ENCODE assay signal across 18 mouse cellular contexts in genomic region chr5:38698046-38698445, GRCm38 (mm10).
"Had no signal": no experiment of that assay in that cellular context is flagged by ENCODE, and none has a peak within 500 bp of the region (broad histone marks: within the 10 kb centered on the region; RNA-seq: fewer than 3 reads in every experiment).

No protein-coding gene starts in this region.

- H3K4me2 ChIP-seq: liver, embryonic 13.5 days; lung, embryonic 14.5 days; midbrain, embryonic 12.5 days; midbrain, embryonic 15.5 days; neural tube, embryonic 13.5 days had no signal

- H3K9ac ChIP-seq: liver, embryonic 13.5 days; lung, embryonic 14.5 days; midbrain, embryonic 12.5 days; midbrain, embryonic 15.5 days; neural tube, embryonic 13.5 days had no signal

- H3K4me3 ChIP-seq: left cerebral cortex, adult 2 months; liver, embryonic 13.5 days; midbrain, embryonic 12.5 days; midbrain, embryonic 15.5 days; neural tube, embryonic 13.5 days had no signal

- H3K36me3 ChIP-seq: liver, embryonic 13.5 days; midbrain, embryonic 12.5 days; midbrain, embryonic 15.5 days; neural tube, embryonic 13.5 days had no signal

- H3K27me3 ChIP-seq: liver, embryonic 13.5 days; midbrain, embryonic 12.5 days; midbrain, embryonic 15.5 days; neural tube, embryonic 13.5 days had no signal

- H3K9me3 ChIP-seq: liver, embryonic 13.5 days; midbrain, embryonic 12.5 days; midbrain, embryonic 15.5 days; neural tube, embryonic 13.5 days had no signal

- DNase-seq: kidney, adult 18-20 months; kidney, postnatal 36 days; layer of hippocampus, postnatal 36 days; liver, embryonic 13.5 days; lung, embryonic 14.5 days; retina, postnatal 1 day; right cerebral cortex, postnatal 25 days; thymus, adult 2 months; thymus, postnatal 14 days; thymus, postnatal 4 days had no signal

- H3K4me1 ChIP-seq: liver, embryonic 13.5 days; midbrain, embryonic 12.5 days; midbrain, embryonic 15.5 days; neural tube, embryonic 13.5 days had no signal

- H3K27ac ChIP-seq: kidney, postnatal 0 days; left cerebral cortex, adult 2 months; liver, embryonic 13.5 days; macrophage; midbrain, embryonic 12.5 days; midbrain, embryonic 15.5 days; neural tube, embryonic 13.5 days; stomach, postnatal 0 days had no signal

- ATAC-seq: lung, postnatal 0 days; midbrain, embryonic 15.5 days had no signal
